Mouse (Mus musculus) adrenal gland, adult 8-10 months (tissue): ENCODE data around the gene Tceal9. TPM values are rescaled to one million over a fixed set of nuclear protein-coding genes. Genes with fewer than 3 reads are reported as not detected.
"Not testable (repeated sequence)": the region's sequence is repeated elsewhere in the genome, so short reads cannot be mapped to it uniquely, and the experiment has no call there.

Experiments
- DNase-seq: peaks from one replicate; pipeline ENCODE4 v3.0.0; 2022
- total RNA-seq, 4 experiments: library from RNA; stranded (reverse); gene quantifications; 2 replicates each; pipeline ENCODE4 v1.2.4; 2022

Gene Tceal9
- total RNA-seq, 4 experiments from 2014 or later, result 214 to 296 (median 285) TPM

DNA sequence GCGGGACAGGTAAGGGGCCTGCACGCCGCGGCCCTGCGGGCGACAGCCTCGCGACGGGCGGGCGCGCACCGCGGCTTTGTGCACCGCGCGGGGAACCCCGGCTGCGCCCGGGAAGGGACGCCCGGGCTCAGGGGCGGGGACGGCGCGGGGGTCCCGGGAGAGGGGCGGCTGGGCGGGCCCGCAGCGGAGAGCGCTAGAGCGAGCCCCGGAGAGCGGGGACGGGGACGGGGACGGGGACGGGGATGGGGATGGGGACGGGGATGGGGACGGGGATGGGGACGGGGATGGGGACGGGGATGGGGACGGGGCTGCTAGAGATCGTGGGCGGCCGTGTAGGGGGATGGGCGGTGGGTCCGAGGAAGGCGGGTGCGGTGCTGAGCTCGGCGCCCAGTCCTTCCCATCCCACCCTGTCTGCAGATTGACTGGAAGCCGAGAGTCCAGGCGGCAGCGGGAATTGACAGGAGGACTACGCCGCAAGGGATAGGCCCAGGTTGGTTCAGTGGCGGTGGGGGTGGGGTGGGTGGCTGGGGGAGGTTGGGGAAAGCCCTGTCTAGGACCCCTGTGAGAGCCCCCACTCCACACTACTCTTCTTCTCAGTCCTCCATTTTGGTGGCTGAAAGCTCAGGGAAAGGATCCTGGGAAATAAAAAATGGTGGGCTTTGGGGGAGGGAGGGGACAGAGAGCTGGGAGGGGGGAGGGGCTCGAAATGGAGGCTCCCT is 25.7 kb downstream of the Tceal9 start:
- DNase-seq, result not testable (repeated sequence)

DNA sequence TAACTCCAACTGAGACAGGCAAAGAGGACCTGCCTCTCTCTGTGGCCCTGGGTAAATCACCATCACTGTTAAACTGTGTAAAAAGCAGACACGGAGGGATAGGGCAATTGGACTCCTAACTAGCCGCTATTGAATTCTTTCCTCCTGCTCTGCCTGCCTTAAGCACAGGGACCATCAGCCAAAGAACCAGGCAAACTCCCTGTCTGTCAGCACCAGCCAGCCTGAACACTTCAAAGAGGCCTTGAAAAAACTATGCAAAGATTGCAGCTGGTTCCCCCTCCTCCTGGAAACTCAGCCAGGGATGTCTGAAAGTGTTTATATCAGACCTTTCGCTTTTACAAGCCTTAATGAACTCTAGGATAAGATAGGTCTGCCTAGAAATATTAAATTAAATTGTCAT is 29.7 kb downstream of the Tceal9 start:
- DNase-seq, result no peak

- DNase-seq, result no peak
Observed at GRCm38 (mm10) chrX:136275386-136275785, 30.5 kb downstream of the Tceal9 start.

DNA sequence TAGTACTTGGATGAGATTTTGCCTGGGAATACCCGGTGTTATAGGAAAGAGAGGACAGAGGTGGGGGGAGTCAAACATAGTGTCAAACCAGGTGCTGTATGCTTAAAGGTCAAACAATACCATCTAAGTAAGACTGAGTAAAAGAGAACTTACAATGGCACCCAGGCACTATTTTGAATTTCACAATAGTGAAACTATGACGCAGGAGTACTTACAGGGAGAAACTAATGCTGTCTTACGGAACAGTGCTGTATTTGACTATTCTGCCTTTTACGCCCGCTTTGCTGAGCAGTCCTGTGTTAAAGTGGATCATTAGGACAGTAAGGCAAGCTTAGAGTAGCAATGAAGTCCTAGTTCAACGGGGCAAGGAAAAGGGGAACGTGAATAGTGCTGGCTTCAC is 32.7 kb downstream of the Tceal9 start:
- no peak for DNase-seq

DNA sequence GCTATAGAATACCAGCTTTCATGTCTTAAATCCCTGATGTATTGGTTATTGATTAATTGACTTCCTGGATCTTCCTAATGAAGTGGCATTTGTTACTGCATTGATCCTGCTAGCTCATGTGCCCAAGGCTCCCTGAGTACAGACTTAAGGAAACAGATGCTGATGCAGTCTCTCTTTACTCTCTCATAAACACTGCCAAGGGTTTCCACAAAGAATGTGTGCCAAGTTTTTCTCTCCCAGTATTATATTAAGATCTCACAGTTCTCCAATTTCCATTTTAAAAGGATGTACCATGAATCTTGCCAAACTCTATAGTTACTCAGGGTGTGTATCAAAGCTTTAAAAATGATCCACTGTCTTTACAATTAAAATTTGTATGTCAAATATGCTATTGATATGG is 33.5 kb downstream of the Tceal9 start:
- DNase-seq, result no peak

GRCm38 (mm10) chrX:136279410-136279809 is 34.5 kb downstream of the Tceal9 start:
- no peak for DNase-seq

DNA sequence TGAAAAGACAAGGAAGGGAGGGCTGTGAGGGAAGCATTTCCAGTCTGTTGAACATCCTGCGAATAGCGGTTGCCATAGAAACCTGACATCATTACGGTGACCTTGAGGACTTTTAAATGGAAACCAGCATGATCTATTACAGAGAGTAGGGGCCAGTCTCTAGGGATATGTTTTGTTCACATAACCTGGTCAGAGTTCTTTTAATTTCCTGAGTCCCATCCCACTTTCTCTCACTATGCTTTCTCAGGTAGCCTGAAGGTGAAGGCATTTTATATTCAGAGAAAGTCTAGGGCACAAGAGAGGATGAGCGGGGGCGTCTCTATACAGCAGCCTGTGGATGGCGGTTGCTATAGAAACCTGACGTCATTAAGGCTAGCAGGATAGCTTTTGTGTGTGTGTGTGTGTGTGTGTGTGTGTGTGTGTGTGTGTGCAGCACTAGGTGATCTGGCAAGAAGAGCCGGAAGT is 46.0 kb downstream of the Tceal9 start:
- no peak for DNase-seq

Other genes with a start within 250 kb of the Tceal9 start
- gene Arxes1, start 211.7 kb upstream of the Tceal9 start, total RNA-seq, result 10 to 100 TPM in 1 of 4 experiments, 1 to 10 TPM in 3; 3.1 to 17.1 (median 5.5) TPM
- 10 to 100 TPM; 26.3 to 37.5 (median 33.4) TPM for gene Bex2, start 176.8 kb upstream of the Tceal9 start, total RNA-seq
- gene Nxf3, start 159.8 kb upstream of the Tceal9 start, total RNA-seq, result not detected
- 1 to 10 TPM; 4.4 to 7.7 (median 5.5) TPM for gene Bex4, start 106.1 kb upstream of the Tceal9 start, total RNA-seq
- gene Tceal8, start 72.7 kb upstream of the Tceal9 start, total RNA-seq, result 10 to 100 TPM; 36.3 to 50.8 (median 48.3) TPM
- 1 to 10 TPM in 2 of 4 experiments, under 1 TPM in 2; 0.51 to 3.5 (median 1.2) TPM for gene Tceal5, start 41.2 kb upstream of the Tceal9 start, total RNA-seq
- gene Tceal7, start 30.3 kb upstream of the Tceal9 start, total RNA-seq, result not detected
- gene Bex1, start 29.6 kb upstream of the Tceal9 start, total RNA-seq, result 10 to 100 TPM; 13.8 to 23.9 (median 17.7) TPM
- 100 to 1,000 TPM in 2 of 4 experiments, 10 to 100 TPM in 2; 53.5 to 165 (median 112) TPM for gene Bex3, start 25.2 kb downstream of the Tceal9 start, total RNA-seq